Mouse (Mus musculus) ES-E14 (cell line): Measurements from ENCODE around the gene Mospd1.

Source experiments
- CHD2 ChIP-seq: IDR thresholded peaks from 2 replicates; pipeline ENCODE4 v1.6.1; 2014; ENCODE audit warnings: mild to moderate bottlenecking, low read depth, low read length, inconsistent platforms
- MAFK ChIP-seq: IDR thresholded peaks from 2 replicates; pipeline ENCODE4 v1.6.1; 2014; ENCODE audit warnings: mild to moderate bottlenecking, low read depth, low read length, inconsistent platforms; ENCODE audit not compliant: insufficient read depth
- ZC3H11A ChIP-seq: IDR thresholded peaks from 2 replicates; pipeline ENCODE4 v1.6.1; 2012; ENCODE audit warnings: low read depth, mild to moderate bottlenecking, inconsistent platforms, low read length, borderline replicate concordance
- ZNF384 ChIP-seq: IDR thresholded peaks from 2 replicates; pipeline ENCODE4 v1.6.1; 2012; ENCODE audit warnings: low read depth, low read length, inconsistent platforms

DNA sequence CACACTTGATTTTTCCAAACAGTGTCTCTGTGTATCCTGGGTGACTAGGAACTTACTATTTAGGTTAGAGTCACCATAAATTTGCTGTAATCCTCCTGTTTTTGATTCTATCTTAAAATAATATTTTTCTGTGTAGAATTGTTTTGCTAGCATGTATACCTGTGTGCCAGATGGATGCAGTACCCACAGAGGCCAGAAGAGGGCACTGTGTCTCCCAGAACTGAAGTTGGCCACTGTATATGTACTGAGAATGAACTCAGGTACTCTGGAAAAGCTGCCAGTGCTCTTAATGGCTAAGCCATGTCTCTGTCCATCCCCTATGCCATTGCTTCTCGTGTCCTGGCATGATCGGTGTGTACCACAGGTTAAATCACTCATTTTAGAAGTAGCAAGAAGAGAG, 28.8 kb downstream of the Mospd1 start:
- TF ChIP-seq CHD2 (no peak), ZC3H11A (peak; percentile 13; the same call in 1 of the 2 replicates), ZNF384 (no peak), MAFK (no peak)
